Mouse (Mus musculus): ENCODE measurements around the gene Tymp.

Tymp gene

GRCm38 (mm10) chr15:89376957-89377356 lies at the start of gene Tymp:
Tymp (minus strand) TSS chr15:89377039.
- DNase-seq, result no peak

GRCm38 (mm10) chr15:89425711-89426121 lies 48.9 kb upstream of the Tymp start, which contains the start of gene Cpt1b:
Cpt1b (minus strand) TSS chr15:89425863.
- no peak for DNase-seq

GRCm38 (mm10) chr15:89424621-89425020 lies 47.8 kb upstream of the Tymp start:
- no peak for DNase-seq

- DNase-seq, result no peak
Observed at GRCm38 (mm10) chr15:89421938-89422337, 45.1 kb upstream of the Tymp start.

GRCm38 (mm10) chr15:89415282-89415681 lies 38.4 kb upstream of the Tymp start:
- no peak for DNase-seq

- DNase-seq, result no peak
Observed at GRCm38 (mm10) chr15:89410118-89410517, 33.3 kb upstream of the Tymp start, which contains the start of gene Syce3. Syce3 (minus strand) TSS chr15:89410503.

- DNase-seq, result no peak
Observed at GRCm38 (mm10) chr15:89406691-89407090, 29.9 kb upstream of the Tymp start.

- DNase-seq, result no peak
Observed at GRCm38 (mm10) chr15:89404831-89405623, 28.2 kb upstream of the Tymp start.

- DNase-seq, result no peak
Observed at GRCm38 (mm10) chr15:89402471-89402870, 25.6 kb upstream of the Tymp start.

- DNase-seq, result no peak
Observed at GRCm38 (mm10) chr15:89399716-89400115, 22.9 kb upstream of the Tymp start.

- no peak for DNase-seq
Observed at GRCm38 (mm10) chr15:89398146-89398545, 21.3 kb upstream of the Tymp start.

GRCm38 (mm10) chr15:89396883-89397282 lies 20.0 kb upstream of the Tymp start:
- no peak for DNase-seq

GRCm38 (mm10) chr15:89390081-89390480 lies 13.2 kb upstream of the Tymp start:
- DNase-seq, result no peak

- no peak for DNase-seq
Observed at GRCm38 (mm10) chr15:89387127-89387526, 10.3 kb upstream of the Tymp start.

- no peak for DNase-seq
Observed at GRCm38 (mm10) chr15:89384617-89385016, 7.8 kb upstream of the Tymp start, which contains the start of gene Klhdc7b. Klhdc7b (plus strand) TSS chr15:89384917.

GRCm38 (mm10) chr15:89379429-89379828 lies 2.6 kb upstream of the Tymp start:
- no peak for DNase-seq

GRCm38 (mm10) chr15:89378831-89379401 lies 2.1 kb upstream of the Tymp start, which contains the start of gene Odf3b:
Odf3b (minus strand) TSS chr15:89379282.
- DNase-seq, result no peak

- no peak for DNase-seq
Observed at GRCm38 (mm10) chr15:89377938-89378828, 1.3 kb upstream of the Tymp start.

GRCm38 (mm10) chr15:89377362-89377761 lies 523 bp upstream of the Tymp start:
- DNase-seq, result no peak

- no peak for DNase-seq
Observed at GRCm38 (mm10) chr15:89376040-89376439, 799 bp downstream of the Tymp start.

- no peak for DNase-seq
Observed at GRCm38 (mm10) chr15:89374801-89375534, 1.9 kb downstream of the Tymp start.

GRCm38 (mm10) chr15:89374340-89374739 lies 2.5 kb downstream of the Tymp start:
- DNase-seq, result no peak
